Mouse (Mus musculus) inflammation-experienced regulatory T-cells, adult 6 months (primary cell): ENCODE data around the gene Tubb5. TPM values are rescaled to one million over a fixed set of nuclear protein-coding genes. Genes with fewer than 3 reads are reported as not detected.

Source experiments
- ATAC-seq: one replicate; pipeline ENCODE4 v1.8.0; 2017
- polyA plus RNA-seq, 3 experiments: library from polyadenylated mRNA; unstranded; fragments of 100-300 nt; shearing (Covaris generic); gene quantifications; one replicate each; pipeline ENCODE4 v1.2.1; 2017

The Tubb5 gene
- 100 to 1,000 TPM; 404 to 882 (median 514) TPM for polyA plus RNA-seq

DNA sequence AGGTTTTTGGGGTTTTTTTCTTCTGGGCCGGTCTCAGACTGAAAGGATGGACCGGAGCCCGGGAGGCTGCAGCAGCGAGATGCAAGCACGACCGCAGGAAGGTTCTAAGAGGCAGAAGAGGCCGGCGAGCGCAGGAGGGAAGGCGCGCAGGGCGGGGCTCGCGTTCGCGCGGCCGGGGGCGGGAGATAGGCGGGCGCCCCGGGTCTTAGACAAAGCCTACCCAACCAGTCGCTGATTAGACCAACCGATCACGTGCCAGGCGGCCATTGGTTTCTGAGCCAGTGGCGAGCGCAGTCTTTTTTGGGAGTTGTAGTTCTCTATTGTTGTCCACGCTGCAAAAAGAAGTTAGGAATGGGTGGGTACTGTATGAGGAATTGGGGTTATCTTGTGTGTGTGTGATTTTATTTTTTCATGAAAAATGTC, at the start of gene Tubb5:
Tubb5 (minus strand) TSS at position 185 of the 423 bp plus-strand sequence.
- ATAC-seq = peak; percentile 39

- ATAC-seq = no peak
Observed at GRCm38 (mm10) chr17:35887725-35888124, 49.6 kb upstream of the Tubb5 start.

GRCm38 (mm10) chr17:35883777-35884176, 45.7 kb upstream of the Tubb5 start:
- ATAC-seq = no peak

- ATAC-seq = no peak
Observed at GRCm38 (mm10) chr17:35882924-35883323, 44.8 kb upstream of the Tubb5 start.

GRCm38 (mm10) chr17:35879245-35880057, 41.3 kb upstream of the Tubb5 start, which contains the start of gene Dhx16:
TSS of gene Dhx16 (plus strand) at chr17:35879819.
- peak; percentile 93 for ATAC-seq

DNA sequence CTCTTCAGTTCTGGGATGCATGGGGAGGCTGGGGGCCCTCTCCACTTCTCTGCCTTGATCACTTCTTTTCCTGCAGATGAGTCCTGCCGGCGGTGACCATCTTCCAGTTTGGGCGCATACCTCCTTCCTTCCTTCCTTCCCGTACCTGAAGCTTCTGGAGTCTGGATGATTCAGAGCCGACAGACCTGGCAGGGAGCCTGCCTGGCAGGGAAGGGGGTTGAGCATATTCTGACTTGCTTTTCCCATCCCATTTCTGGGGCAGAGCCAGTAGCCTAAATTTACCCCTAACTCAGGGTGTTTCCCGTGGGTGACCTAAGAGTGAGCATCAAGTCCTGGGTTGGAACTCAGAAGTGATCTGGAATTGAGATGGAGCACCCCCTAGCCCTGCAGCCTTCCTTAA, 36.6 kb upstream of the Tubb5 start:
- ATAC-seq = no peak

GRCm38 (mm10) chr17:35873774-35874519, 35.8 kb upstream of the Tubb5 start:
- ATAC-seq = no peak

DNA sequence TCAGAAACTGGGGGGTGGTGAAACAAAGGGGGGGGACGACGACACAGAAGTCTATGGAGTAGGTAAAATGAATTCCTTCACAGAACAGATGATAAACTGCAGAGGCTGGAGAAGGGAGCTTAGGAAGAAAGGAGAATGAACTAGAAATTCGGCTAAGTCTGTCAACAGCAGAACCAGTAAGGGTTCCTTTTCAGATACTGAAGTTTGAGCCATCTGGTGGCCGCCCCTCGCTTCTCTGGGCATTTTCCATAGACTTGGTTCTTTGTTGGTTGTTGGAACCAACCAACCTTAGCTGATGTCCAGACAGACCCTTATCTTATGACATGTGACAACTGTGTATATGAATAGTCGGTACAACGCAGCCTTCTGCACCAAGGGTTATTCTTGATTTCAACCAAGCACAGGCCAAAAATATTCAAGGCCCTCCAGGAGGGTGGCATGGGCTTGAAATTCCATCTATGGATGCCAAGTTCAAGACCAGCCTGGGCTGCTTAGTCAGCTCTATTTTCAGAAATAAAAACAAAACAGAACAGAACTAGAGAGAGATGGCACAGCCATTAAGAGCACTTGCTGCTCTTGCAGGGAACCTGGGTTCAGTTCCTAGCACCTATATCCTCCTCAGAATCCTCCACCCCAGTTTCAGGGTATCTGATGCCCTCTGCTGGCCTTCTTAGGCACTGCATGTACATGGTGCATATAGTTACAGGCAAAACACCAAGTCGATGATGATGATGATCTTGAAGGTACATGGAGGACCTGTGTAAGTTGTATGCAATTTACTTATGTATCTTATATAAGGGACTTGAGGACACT, 33.0 kb upstream of the Tubb5 start:
- ATAC-seq = no peak

DNA sequence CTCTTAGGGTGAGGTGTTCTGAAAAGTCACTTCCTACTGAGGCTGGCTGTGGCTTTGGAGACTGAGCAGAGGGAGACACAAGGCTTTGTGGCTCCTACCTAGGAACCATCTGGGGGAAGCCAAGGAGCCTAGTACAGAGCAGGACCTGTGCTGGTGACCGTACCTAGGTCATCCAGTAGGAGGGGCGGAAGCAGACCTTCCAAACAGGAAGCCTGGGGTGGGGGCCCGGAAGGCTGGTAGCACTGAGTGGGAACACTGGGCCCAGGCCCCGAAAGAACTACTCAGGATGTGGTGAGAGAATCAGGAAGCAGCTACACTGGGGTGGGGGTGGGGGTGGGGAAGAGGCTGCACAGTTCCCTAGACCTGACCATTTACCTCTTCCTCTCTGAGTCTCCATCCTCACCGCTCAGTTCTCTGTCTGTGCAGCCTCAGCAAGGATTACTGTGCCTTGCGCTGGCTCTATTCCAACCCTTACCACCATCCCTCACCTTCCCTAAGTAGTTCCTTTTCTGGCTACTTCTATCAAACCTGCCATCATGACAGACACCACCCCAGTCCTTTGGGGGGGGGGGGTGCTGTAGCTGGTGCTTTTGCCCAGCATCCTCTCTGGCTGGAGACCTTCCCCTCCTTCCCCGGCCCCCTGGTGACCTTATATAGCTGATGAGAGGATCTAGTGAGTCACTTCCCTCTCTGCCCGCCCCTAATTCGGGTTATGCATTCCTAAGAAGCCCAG, 32.2 kb upstream of the Tubb5 start:
- ATAC-seq = peak; percentile 75

DNA sequence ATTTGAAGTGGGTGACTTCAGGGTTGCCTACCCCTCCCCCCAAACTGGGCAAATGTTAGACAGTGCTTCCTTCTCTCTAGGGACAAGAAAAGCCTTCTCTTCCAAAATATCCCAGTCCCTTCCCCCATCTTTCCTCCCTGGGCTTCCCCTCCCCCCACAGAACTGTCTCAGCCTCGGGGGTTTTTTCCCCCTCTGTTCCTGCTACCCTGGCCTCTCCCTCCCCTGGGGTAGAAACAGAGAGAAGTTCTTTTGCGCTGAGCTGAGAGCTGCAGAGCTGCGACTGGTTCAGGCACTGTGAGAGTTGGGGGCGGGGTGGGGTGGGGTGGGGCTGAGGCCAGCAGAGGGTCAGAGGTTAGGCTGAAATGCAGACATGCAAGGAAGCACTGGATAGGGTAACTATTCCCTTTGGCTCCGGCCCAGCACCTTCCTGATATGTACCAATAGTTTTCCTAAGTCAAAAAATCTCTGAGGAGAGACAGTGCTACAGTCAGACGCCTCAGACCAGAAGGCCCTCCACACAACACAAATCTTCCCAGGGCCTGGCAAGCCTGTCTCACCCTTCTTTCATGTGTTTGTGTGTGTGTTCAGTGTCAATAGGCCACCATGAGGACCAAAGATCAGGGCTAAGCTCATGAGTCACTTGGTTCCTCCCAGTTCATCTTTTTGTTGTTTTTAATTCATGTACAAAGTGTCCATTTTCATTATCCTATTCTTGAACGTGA, 31.4 kb upstream of the Tubb5 start:
- ATAC-seq = no peak

DNA sequence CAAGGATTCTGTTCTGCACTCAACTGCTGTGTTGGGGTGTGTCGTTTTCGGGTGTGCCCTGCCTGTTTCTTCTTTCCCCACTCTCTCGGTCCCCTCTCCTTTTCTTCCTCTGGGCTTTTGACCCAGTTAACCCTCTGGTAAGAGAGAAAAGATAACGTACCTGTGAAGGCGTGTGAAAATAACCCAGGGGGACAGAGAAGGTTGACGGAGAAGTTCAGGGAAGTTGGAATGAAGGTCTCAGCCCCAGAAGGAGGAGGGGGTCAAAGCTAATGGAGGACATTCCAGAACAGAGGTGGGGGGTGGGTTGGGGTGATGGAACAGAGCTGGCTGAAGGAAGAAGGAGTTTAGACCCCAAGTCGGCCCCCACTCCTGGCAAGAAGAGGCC, 30.8 kb upstream of the Tubb5 start:
- ATAC-seq = no peak

GRCm38 (mm10) chr17:35868165-35868820, 30.2 kb upstream of the Tubb5 start:
- peak; percentile 45 for ATAC-seq

DNA sequence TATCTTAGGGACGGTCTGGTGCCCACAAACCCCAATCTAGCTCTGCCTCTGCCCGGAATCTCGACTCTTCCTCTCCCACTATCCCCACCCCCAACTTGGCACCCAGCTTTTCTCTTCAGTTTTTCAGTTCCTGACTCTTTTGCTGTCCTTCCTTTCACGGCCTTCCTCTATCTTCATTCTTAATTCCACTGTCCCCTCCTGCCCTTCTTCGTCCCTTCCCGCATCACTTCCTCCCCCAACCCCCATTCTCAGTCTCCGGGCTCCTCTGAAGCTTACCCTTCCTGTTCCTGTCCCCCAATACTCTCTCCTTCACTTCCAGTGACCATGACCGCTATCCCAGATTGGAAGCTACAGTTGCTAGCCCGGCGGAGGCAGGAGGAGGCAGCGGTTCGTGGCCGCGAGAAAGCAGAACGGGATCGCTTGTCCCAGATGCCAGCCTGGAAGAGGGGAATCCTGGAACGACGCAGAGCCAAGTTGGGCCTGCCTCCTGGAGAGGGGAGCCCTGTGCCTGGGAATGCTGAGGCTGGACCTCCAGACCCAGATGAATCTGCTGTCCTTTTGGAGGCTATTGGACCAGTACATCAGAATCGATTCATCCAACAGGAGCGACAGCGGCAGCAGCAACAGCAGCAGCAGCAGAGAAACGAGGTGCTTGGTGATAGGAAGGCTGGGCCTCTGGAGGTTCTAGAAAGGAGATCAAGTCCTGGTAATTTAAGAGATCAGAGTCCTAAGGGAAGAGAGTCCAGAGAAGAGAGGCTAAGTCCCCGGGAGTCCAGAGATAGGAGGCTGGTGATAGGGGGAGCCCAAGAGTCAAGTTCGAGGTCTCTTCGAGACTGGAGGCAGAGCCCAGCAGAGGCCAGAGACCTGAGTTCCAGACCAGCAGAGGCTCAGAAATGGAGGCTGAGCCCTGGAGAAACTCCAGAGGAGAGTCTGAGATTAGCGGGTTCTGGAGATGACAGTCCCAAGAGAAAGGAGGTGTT, 29.1 kb upstream of the Tubb5 start:
- no peak for ATAC-seq

GRCm38 (mm10) chr17:35866281-35866831, 28.2 kb upstream of the Tubb5 start:
- no peak for ATAC-seq

GRCm38 (mm10) chr17:35865481-35866280, 27.6 kb upstream of the Tubb5 start, which contains the start of gene Ppp1r18:
TSS of gene Ppp1r18 (plus strand) at chr17:35865593.
- no peak for ATAC-seq

DNA sequence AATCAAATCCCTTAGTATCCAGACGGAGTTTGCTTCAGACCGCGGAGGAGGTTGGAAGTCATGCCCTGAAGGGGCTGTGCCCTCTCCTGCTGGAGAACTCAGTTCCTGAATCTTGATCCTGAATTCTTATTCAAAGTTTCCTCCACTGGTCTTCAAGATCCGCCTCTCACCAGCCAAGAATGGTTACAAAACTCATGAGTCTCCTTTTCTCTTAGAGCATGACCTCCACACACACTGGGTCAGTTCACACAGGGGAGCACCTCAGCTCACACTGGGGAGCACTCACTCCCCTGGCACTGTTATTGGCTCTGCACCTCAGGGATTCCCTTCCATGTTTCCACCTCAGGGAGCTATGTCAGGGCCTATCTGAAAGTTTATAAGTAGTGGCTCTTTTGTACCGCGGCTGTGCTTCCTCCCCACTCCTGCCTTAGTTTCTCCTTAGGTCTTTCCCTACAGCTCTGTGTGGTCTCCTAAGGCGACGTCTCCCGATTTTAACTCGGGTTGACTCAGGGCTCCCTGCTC, 26.8 kb upstream of the Tubb5 start:
- ATAC-seq = no peak

DNA sequence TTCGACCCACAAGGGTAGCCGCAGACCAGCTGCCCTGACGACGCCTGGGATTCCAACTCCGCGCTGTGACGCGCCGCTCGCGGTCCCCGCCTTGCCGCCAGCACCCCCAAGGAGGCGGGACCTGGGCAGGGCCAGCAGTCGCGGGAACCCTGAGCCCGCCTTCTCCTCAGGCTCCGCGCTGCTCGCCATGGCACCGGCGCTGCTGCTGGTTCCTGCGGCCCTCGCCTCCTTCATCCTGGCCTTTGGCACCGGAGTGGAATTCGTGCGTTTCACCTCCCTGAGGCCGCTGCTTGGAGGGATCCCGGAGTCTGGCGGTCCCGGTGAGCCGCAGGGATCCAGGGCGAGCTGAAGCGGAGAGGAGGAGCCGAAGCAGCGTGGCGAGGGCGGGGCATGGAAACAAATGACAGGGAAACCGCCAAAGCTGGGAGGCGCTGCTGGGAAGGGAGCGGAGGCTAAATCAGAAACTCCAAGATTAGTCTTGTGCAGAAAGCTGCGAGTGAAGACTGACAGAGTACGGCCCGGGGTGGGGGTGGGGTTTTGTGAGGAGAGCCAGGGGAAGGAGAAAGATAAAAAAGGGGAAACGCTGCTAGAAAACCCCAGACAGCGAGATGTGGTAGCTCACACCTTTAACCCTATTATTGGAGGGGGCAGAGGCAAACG, 23.2 kb upstream of the Tubb5 start, which contains the start of gene Nrm:
Nrm (plus strand) TSS at position 121 of the 660 bp plus-strand sequence.
- ATAC-seq = peak; percentile 89
